Mouse (Mus musculus): ENCODE data around the gene Hhat.

GRCm38 (mm10) chr1:192485030-192485429 is 286.0 kb downstream of the Hhat start:
- TF ChIP-seq TBP (IDR thresholded peaks at IDR 0.05; ENCODE audit: low read depth, low read length) (no peak), MAFK (IDR thresholded peaks at IDR 0.05; ENCODE audit: borderline replicate concordance, low read depth, low read length) (no peak), MAZ (IDR thresholded peaks at IDR 0.05; ENCODE audit: low read depth, low read length) (no peak), KAT2A (conservative IDR thresholded peaks at IDR 0.05; ENCODE audit: low read depth, low read length) (no peak), CHD1 (IDR thresholded peaks at IDR 0.05; ENCODE audit: low read depth, low read length) (no peak), UBTF (IDR thresholded peaks at IDR 0.05; ENCODE audit: borderline replicate concordance, insufficient read depth, low read depth, low read length) (no peak), CTCF (IDR thresholded peaks at IDR 0.05 in 2 of 3, conservative IDR thresholded peaks at IDR 0.05 in 1 of 3; ENCODE audit: control insufficient read depth in 1 of 3, insufficient read depth in 1 of 3, low read depth in 2 of 3, low read length in 3 of 3, poor library complexity in 1 of 3, severe bottlenecking in 1 of 3) (no peak), POLR2A (IDR thresholded peaks at IDR 0.05; ENCODE audit: control insufficient read depth in 1 of 2, insufficient read depth in 1 of 2, low read depth in 1 of 2, low read length in 2 of 2, poor library complexity in 1 of 2) (no peak), ZC3H11A (IDR thresholded peaks at IDR 0.05; ENCODE audit: low read depth, low read length) (no peak), MEF2A (IDR thresholded peaks at IDR 0.05; ENCODE audit: extremely low read depth, insufficient replicate concordance, low read depth, low read length, poor library complexity, severe bottlenecking) (no peak), ETS1 (IDR thresholded peaks at IDR 0.05; ENCODE audit: low read depth, low read length) (no peak), POLR2AphosphoS2 (IDR thresholded peaks at IDR 0.05; ENCODE audit: low read length) (no peak), USF1 (IDR thresholded peaks at IDR 0.05; ENCODE audit: low read depth, low read length) (no peak)

Data from MEL (cell line).